Mouse (Mus musculus): ENCODE results near the gene Zfhx3. TPM values are rescaled to one million over a fixed set of nuclear protein-coding genes. Genes with fewer than 3 reads are reported as not detected.

Zfhx3 gene
- polyA plus RNA-seq, 1 experiment from 2014 or later: 17.8 TPM

DNA sequence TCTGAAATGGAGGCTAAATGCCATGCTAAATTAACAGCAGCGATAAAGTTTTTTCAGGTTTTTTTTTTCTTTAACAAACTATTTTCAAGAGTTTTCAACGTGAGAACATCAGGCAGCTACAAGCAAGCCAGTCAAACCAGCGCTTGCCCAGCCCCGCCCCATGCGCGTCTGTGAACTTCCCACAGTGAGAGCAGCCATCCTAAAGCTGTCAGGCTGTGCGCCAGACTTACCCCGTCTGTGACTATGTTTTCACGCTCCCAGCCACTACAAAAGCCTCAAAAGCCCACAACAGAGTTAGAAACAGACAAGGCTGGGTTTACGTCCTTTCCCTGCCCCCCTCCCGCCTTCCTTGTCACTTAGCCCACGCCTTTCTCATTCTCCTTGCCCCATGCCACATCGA, 989.4 kb downstream of the Zfhx3 start:
- Histone ChIP-seq H3K4me3 (ENCODE audit: low read length) (no peak overlapping the region), H3K4me2 (ENCODE audit: low read length) (peak overlapping the region; percentile 32; the same call in 1 of the 2 replicates), H3K27me3 (replicated peaks; ENCODE audit: control insufficient read depth, insufficient read depth, low read length) (no peaks in the 10 kb centered on the region), H3K9me3 (ENCODE audit: control insufficient read depth, low read length) (no peaks in the 10 kb centered on the region), H3K27ac (ENCODE audit: low read depth, low read length) (no peak overlapping the region), H3K4me1 (ENCODE audit: control insufficient read depth, insufficient read depth, low read depth, low read length) (peaks cover 16% of the 10 kb centered on the region), H3K9ac (ENCODE audit: low read depth, low read length) (peak overlapping the region; percentile 31; the same call in 1 of the 2 replicates), H3K36me3 (ENCODE audit: control insufficient read depth, insufficient read depth, low read length) (no peaks in the 10 kb centered on the region; the same call in 1 of the 2 replicates)
- 29% methylated on average over 13 of the region's 13 CpGs for WGBS
- ATAC-seq: no peak

DNA sequence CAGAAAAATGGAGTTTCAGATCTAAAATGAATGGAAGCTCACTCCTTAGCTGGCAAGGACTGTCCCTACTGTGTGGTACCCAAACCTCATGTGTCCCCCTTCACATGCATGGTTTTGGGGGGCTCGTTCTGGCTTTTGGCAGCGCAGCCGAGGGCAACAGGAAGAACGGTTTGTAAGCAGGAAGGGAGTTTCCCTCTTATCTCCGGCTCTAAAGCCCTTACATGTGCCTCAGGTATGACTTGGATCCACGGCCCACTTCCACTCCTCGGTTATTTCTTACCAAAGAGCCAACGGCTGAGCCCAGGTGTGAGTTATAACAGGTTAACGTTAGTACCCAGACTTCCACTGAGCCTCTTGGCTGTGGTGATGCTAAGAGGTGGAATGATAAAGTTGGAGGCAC, 990.3 kb downstream of the Zfhx3 start:
- 85% methylated on average over 9 of the region's 9 CpGs for WGBS
- Histone ChIP-seq H3K9me3 (ENCODE audit: control insufficient read depth, low read length) (no peaks in the 10 kb centered on the region), H3K27ac (ENCODE audit: low read depth, low read length) (no peak overlapping the region), H3K4me3 (ENCODE audit: low read length) (no peak overlapping the region), H3K36me3 (ENCODE audit: control insufficient read depth, insufficient read depth, low read length) (no peaks in the 10 kb centered on the region; the same call in 1 of the 2 replicates), H3K4me1 (ENCODE audit: control insufficient read depth, insufficient read depth, low read depth, low read length) (peaks cover 21% of the 10 kb centered on the region), H3K9ac (ENCODE audit: low read depth, low read length) (no peak overlapping the region), H3K27me3 (replicated peaks; ENCODE audit: control insufficient read depth, insufficient read depth, low read length) (no peaks in the 10 kb centered on the region), H3K4me2 (ENCODE audit: low read length) (no peak overlapping the region)
- ATAC-seq: no peak

DNA sequence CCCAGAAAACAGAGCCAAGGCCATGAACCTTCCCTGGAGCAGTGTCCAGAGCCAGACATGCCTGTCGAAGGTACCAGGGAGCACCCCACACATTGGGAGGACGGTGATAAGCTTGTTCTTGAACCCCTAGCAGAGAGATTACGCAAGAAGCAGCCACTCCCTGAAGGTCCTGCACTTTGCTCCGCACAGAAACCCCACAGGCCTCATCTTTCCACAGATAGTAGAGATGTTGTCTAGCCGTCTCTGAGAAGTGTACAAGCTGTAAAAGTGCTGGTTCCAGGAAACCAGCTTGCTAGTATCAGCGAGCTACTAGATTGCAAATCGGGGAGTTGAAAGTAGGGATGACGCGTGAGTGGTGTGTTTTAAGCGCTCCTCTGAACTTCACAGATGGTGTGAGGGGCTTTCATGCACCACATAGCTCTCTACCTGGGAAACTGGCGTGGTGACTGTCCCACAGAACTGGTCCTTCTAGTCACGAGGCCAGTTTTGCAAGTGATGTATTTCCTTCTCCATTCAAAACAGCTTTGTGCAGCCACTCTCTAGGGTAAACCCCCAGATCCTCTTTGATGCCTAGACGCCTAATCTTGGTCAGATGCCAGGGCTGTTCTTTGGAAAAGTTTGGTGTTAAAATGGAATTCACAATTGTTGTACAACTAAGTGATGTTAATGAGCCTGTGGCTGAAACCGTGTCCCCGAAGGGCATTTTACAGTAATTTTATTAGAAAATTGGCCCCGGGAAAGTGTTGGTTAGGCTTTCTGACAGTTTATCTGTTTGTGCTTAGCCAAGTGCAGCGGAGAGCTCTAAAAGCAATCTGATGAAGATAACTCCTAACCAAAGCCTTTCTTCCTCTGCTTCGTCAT, 993.6 kb downstream of the Zfhx3 start:
- Histone ChIP-seq H3K4me3 (ENCODE audit: low read length) (no peak overlapping the region), H3K27me3 (replicated peaks; ENCODE audit: control insufficient read depth, insufficient read depth, low read length) (no peaks in the 10 kb centered on the region), H3K9me3 (ENCODE audit: control insufficient read depth, low read length) (no peaks in the 10 kb centered on the region; the same call in 1 of the 2 replicates), H3K27ac (ENCODE audit: low read depth, low read length) (no peak overlapping the region), H3K4me2 (ENCODE audit: low read length) (no peak overlapping the region), H3K9ac (ENCODE audit: low read depth, low read length) (no peak overlapping the region), H3K36me3 (ENCODE audit: control insufficient read depth, insufficient read depth, low read length) (no peaks in the 10 kb centered on the region; the same call in 1 of the 2 replicates), H3K4me1 (ENCODE audit: control insufficient read depth, insufficient read depth, low read depth, low read length) (peaks cover 21% of the 10 kb centered on the region)
- ATAC-seq: no peak
- WGBS: 69% methylated on average over 18 of the region's 18 CpGs

DNA sequence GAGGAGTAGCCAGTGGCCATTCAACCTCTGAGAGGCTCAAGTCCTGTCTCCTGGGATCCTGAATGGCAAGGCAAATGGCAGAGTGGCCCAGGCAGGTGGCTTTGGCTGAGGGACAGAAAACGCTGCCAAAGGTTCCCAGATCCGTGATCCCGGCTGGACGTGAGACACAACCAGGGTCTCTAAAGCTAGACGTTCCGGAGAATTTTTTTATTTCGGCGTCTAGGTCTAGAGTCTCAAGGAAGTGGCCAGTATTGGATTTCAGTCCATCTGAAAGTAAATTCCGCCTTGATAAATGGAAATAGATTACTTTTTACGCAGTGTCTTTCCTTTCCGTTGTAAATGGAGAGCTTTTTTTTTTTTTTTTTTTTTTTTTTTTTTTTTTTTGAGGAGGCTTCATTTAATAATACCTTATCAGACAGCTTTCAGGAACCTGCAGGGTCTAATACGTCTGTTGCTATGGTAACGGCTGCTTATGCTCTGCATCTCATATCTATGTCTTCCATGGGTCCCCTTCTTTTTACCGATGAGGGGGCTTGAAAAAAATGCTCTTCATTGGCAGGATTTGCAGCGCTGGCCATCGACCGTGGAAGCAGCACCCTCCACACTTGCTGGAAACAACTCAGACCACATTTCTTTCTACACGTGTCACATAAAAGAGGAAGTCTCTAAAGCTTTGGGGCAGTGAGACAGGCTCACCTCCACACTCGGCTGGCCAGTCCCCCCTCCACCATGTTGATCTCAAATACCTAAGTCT, 994.4 kb downstream of the Zfhx3 start:
- Histone ChIP-seq H3K27me3 (replicated peaks; ENCODE audit: control insufficient read depth, insufficient read depth, low read length) (no peaks in the 10 kb centered on the region), H3K9ac (ENCODE audit: low read depth, low read length) (no peak overlapping the region), H3K4me1 (ENCODE audit: control insufficient read depth, insufficient read depth, low read depth, low read length) (peaks cover 18% of the 10 kb centered on the region), H3K4me2 (ENCODE audit: low read length) (no peak overlapping the region), H3K27ac (ENCODE audit: low read depth, low read length) (no peak overlapping the region), H3K4me3 (ENCODE audit: low read length) (no peak overlapping the region), H3K9me3 (ENCODE audit: control insufficient read depth, low read length) (no peaks in the 10 kb centered on the region; the same call in 1 of the 2 replicates), H3K36me3 (ENCODE audit: control insufficient read depth, insufficient read depth, low read length) (no peaks in the 10 kb centered on the region; the same call in 1 of the 2 replicates)
- 50% methylated on average over 19 of the region's 19 CpGs for WGBS
- ATAC-seq: 0 out of 2 replicates have a peak, but pooled peaks have one; percentile 37

DNA sequence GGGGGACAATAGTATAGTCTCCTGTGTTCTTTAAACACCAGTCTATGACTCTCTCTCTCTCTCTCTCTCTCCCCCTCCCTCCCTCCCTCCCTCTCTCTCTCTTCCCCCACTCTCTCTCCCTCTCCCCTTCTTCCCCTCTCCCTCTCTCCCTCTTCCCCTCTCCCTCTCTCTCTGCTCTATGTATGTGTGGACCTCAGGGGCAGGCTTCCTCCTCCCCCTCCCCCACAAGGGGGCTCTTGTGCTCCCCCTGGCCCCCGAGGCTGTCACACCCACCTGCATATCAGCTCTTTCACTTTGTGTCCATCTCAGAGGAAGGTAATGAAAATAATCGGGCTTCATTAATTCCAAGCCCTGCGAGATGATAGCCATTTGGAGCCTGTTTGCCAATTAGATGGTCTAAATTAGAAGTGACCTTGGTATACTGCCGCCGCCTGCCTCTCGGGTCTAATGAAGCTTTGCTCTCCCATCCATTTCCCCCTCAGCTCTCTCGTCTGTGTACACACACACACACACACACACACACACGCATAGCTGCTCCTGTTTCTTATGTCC, 995.5 kb downstream of the Zfhx3 start:
- 54% methylated on average over 8 of the region's 8 CpGs for WGBS
- Histone ChIP-seq H3K9me3 (ENCODE audit: control insufficient read depth, low read length) (no peaks in the 10 kb centered on the region; the same call in 1 of the 2 replicates), H3K27me3 (replicated peaks; ENCODE audit: control insufficient read depth, insufficient read depth, low read length) (no peaks in the 10 kb centered on the region), H3K27ac (ENCODE audit: low read depth, low read length) (peak overlapping the region; percentile 37; the same call in 1 of the 2 replicates), H3K36me3 (ENCODE audit: control insufficient read depth, insufficient read depth, low read length) (no peaks in the 10 kb centered on the region; the same call in 1 of the 2 replicates), H3K4me2 (ENCODE audit: low read length) (no peak overlapping the region), H3K4me3 (ENCODE audit: low read length) (no peak overlapping the region), H3K9ac (ENCODE audit: low read depth, low read length) (no peak overlapping the region), H3K4me1 (ENCODE audit: control insufficient read depth, insufficient read depth, low read depth, low read length) (peaks cover 12% of the 10 kb centered on the region)
- 0 out of 2 replicates have a peak, but pooled peaks have one; percentile 18 for ATAC-seq

DNA sequence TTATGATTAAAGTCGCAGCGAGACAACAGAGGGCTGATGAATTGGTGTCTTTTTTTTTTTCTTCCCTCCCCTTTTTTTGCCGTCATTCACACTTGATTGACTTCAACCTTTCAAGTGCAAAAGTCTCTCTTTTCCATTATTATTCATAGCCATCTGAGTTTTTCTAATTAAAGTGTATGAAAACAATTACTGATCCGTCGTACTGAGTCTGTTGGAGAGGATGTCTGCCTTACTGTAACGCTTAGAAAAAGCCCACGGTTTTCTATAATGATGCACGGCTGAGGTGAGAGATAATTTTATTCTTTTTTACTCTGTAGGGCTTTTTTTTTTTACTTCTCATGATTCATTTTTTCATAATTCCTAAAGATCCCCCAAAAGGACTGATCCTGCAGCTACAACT, 1000.2 kb downstream of the Zfhx3 start:
- Histone ChIP-seq H3K27ac (ENCODE audit: low read depth, low read length) (no peak overlapping the region; the same call in 1 of the 2 replicates), H3K4me1 (ENCODE audit: control insufficient read depth, insufficient read depth, low read depth, low read length) (peaks cover 13% of the 10 kb centered on the region), H3K9ac (ENCODE audit: low read depth, low read length) (no peak overlapping the region), H3K4me3 (ENCODE audit: low read length) (no peak overlapping the region), H3K9me3 (ENCODE audit: control insufficient read depth, low read length) (no peaks in the 10 kb centered on the region; the same call in 1 of the 2 replicates), H3K27me3 (replicated peaks; ENCODE audit: control insufficient read depth, insufficient read depth, low read length) (no peaks in the 10 kb centered on the region), H3K4me2 (ENCODE audit: low read length) (no peak overlapping the region), H3K36me3 (ENCODE audit: control insufficient read depth, insufficient read depth, low read length) (peaks cover 13% of the 10 kb centered on the region)
- no peak for ATAC-seq
- 28% methylated on average over 8 of the region's 8 CpGs for WGBS

DNA sequence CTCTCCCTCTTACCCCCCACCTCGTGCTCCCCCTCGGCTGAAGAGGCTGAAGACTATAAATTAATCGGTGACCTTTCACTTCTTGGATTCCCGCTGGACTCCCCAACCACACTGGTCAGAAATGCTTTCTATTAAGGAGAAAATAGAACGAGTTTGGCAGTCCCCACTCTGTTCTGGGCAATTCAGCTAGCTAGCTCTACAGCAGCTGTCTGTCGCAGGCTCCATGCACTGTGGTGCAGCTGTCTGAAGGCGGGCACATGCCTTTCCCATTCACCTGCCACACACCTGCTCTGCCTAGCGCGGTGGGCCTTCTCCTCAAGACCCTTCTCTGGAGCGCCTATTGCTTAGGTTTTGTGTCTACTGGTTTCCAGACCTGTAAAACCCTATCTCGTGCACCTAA, 1000.7 kb downstream of the Zfhx3 start:
- no peak for ATAC-seq
- Histone ChIP-seq H3K4me1 (ENCODE audit: control insufficient read depth, insufficient read depth, low read depth, low read length) (peaks cover 13% of the 10 kb centered on the region), H3K4me3 (ENCODE audit: low read length) (no peak overlapping the region), H3K27ac (ENCODE audit: low read depth, low read length) (peak overlapping the region; percentile 44; the same call in 1 of the 2 replicates), H3K9me3 (ENCODE audit: control insufficient read depth, low read length) (no peaks in the 10 kb centered on the region; the same call in 1 of the 2 replicates), H3K9ac (ENCODE audit: low read depth, low read length) (no peak overlapping the region), H3K27me3 (replicated peaks; ENCODE audit: control insufficient read depth, insufficient read depth, low read length) (no peaks in the 10 kb centered on the region), H3K36me3 (ENCODE audit: control insufficient read depth, insufficient read depth, low read length) (peaks cover 14% of the 10 kb centered on the region), H3K4me2 (ENCODE audit: low read length) (no peak overlapping the region)
- WGBS: 58% methylated on average over 11 of the region's 11 CpGs

DNA sequence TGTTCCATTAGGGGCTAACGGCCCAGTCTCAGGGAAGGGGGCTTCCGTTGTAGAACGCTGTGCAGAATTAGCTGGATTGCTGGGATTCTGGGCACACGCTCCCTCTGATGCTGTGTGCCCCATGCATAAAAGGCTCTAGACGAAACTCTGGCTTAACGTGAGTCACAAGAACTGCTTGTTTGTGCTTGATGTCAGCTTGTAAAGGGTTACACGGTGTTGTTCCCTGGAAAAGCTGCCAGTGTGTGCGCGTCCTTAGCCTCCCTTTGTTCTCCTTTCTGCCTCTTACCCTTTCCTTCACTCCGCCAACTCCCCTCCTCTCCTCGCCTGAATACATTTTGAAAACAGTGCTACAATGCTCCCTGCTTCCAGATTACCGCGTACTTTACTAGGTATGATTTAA, 1001.9 kb downstream of the Zfhx3 start:
- no peak overlapping the region for H3K9ac ChIP-seq (ENCODE audit: low read depth, low read length)
- ATAC-seq: peak; percentile 38
- peaks cover 9% of the 10 kb centered on the region for H3K9me3 ChIP-seq (ENCODE audit: control insufficient read depth, low read length)
- peaks cover 13% of the 10 kb centered on the region for H3K4me1 ChIP-seq (ENCODE audit: control insufficient read depth, insufficient read depth, low read depth, low read length)
- H3K36me3 ChIP-seq (ENCODE audit: control insufficient read depth, insufficient read depth, low read length): peaks cover 23% of the 10 kb centered on the region
- no peak overlapping the region for H3K4me2 ChIP-seq (ENCODE audit: low read length)
- no peaks in the 10 kb centered on the region for H3K27me3 ChIP-seq (replicated peaks; ENCODE audit: control insufficient read depth, insufficient read depth, low read length)
- H3K27ac ChIP-seq (ENCODE audit: low read depth, low read length): no peak overlapping the region
- 28% methylated on average over 13 of the region's 13 CpGs for WGBS
- no peak overlapping the region for H3K4me3 ChIP-seq (ENCODE audit: low read length)

All from hindbrain, embryonic 16.5 days (tissue).